Mouse (Mus musculus): ENCODE measurements around the gene Gsk3b. TPM values are rescaled to one million over a fixed set of nuclear protein-coding genes. Genes with fewer than 3 reads are reported as not detected.

Gsk3b gene
- polyA plus RNA-seq, 1 experiment from 2014 or later: 69.5 TPM

- H3K4me3 ChIP-seq: no peak overlapping the region
- no peak overlapping the region for H3K27ac ChIP-seq (replicated peaks)
- no peaks in the 10 kb centered on the region for H3K9me3 ChIP-seq
- no peaks in the 10 kb centered on the region for H3K27me3 ChIP-seq (replicated peaks; ENCODE audit: low read depth, poor library complexity, severe bottlenecking)
- DNase-seq (ENCODE audit: low spot score): no peak
- peaks cover 47% of the 10 kb centered on the region for H3K36me3 ChIP-seq (replicated peaks)
- no peaks in the 10 kb centered on the region for H3K4me1 ChIP-seq
- WGBS: 91% methylated on average over 4 of the region's 4 CpGs
These were observed 148.3 kb downstream of the Gsk3b start for GRCm38 (mm10) chr16:38236936-38237585.

GRCm38 (mm10) chr16:38239729-38240128, 150.9 kb downstream of the Gsk3b start:
- DNase-seq (ENCODE audit: low spot score): no peak
- WGBS: 82% methylated on average over 5 of the region's 5 CpGs
- Histone ChIP-seq H3K9me3 (no peaks in the 10 kb centered on the region), H3K4me1 (no peaks in the 10 kb centered on the region), H3K4me3 (no peak overlapping the region), H3K27ac (replicated peaks) (no peak overlapping the region), H3K36me3 (replicated peaks) (peaks cover 54% of the 10 kb centered on the region), H3K27me3 (replicated peaks; ENCODE audit: low read depth, poor library complexity, severe bottlenecking) (no peaks in the 10 kb centered on the region)

GRCm38 (mm10) chr16:38240167-38240566, 151.4 kb downstream of the Gsk3b start:
- WGBS: 97% methylated on average over 10 of the region's 10 CpGs
- Histone ChIP-seq H3K4me3 (no peak overlapping the region), H3K27me3 (replicated peaks; ENCODE audit: low read depth, poor library complexity, severe bottlenecking) (no peaks in the 10 kb centered on the region), H3K9me3 (no peaks in the 10 kb centered on the region), H3K4me1 (no peaks in the 10 kb centered on the region), H3K36me3 (replicated peaks) (peaks cover 54% of the 10 kb centered on the region), H3K27ac (replicated peaks) (no peak overlapping the region)
- DNase-seq (ENCODE audit: low spot score): no peak

- Histone ChIP-seq H3K9me3 (no peaks in the 10 kb centered on the region), H3K4me3 (no peak overlapping the region), H3K4me1 (peaks cover 17% of the 10 kb centered on the region), H3K27me3 (replicated peaks; ENCODE audit: low read depth, poor library complexity, severe bottlenecking) (no peaks in the 10 kb centered on the region), H3K36me3 (replicated peaks) (peaks cover 39% of the 10 kb centered on the region), H3K27ac (replicated peaks) (no peak overlapping the region)
- no peak for DNase-seq (ENCODE audit: low spot score)
- WGBS: 90% methylated on average over 6 of the region's 6 CpGs
These were observed 155.3 kb downstream of the Gsk3b start for GRCm38 (mm10) chr16:38244111-38244510.

- no peaks in the 10 kb centered on the region for H3K9me3 ChIP-seq
- peaks cover 18% of the 10 kb centered on the region for H3K4me1 ChIP-seq
- no peak for DNase-seq (ENCODE audit: low spot score)
- peaks cover 30% of the 10 kb centered on the region for H3K36me3 ChIP-seq (replicated peaks)
- WGBS: 47% methylated on average over 2 of the region's 2 CpGs
- no peaks in the 10 kb centered on the region for H3K27me3 ChIP-seq (replicated peaks; ENCODE audit: low read depth, poor library complexity, severe bottlenecking)
- no peak overlapping the region for H3K4me3 ChIP-seq
- no peak overlapping the region; the same call in 1 of the 2 replicates for H3K27ac ChIP-seq (replicated peaks)
These were observed 156.6 kb downstream of the Gsk3b start for GRCm38 (mm10) chr16:38245379-38245778.

GRCm38 (mm10) chr16:38245849-38246585, 157.2 kb downstream of the Gsk3b start:
- WGBS: 84% methylated on average over 5 of the region's 5 CpGs
- Histone ChIP-seq H3K4me3 (no peak overlapping the region), H3K27ac (replicated peaks) (no peak overlapping the region), H3K27me3 (replicated peaks; ENCODE audit: low read depth, poor library complexity, severe bottlenecking) (no peaks in the 10 kb centered on the region), H3K4me1 (peaks cover 18% of the 10 kb centered on the region), H3K36me3 (replicated peaks) (peaks cover 24% of the 10 kb centered on the region), H3K9me3 (no peaks in the 10 kb centered on the region)
- DNase-seq (ENCODE audit: low spot score): no peak

- no peaks in the 10 kb centered on the region for H3K27me3 ChIP-seq (replicated peaks; ENCODE audit: low read depth, poor library complexity, severe bottlenecking)
- WGBS: 55% methylated on average over 13 of the region's 13 CpGs
- H3K4me1 ChIP-seq: peaks cover 18% of the 10 kb centered on the region
- no peak overlapping the region for H3K4me3 ChIP-seq
- H3K36me3 ChIP-seq (replicated peaks): peaks cover 3% of the 10 kb centered on the region
- no peaks in the 10 kb centered on the region for H3K9me3 ChIP-seq
- DNase-seq (ENCODE audit: low spot score): peak; percentile 32
- peak overlapping the region; percentile 37; the same call in 1 of the 2 replicates for H3K27ac ChIP-seq (replicated peaks)
These were observed 159.6 kb downstream of the Gsk3b start for GRCm38 (mm10) chr16:38248331-38248961.

- Histone ChIP-seq H3K36me3 (replicated peaks) (no peaks in the 10 kb centered on the region; the same call in 1 of the 2 replicates), H3K9me3 (no peaks in the 10 kb centered on the region), H3K27me3 (replicated peaks; ENCODE audit: low read depth, poor library complexity, severe bottlenecking) (no peaks in the 10 kb centered on the region), H3K4me1 (peaks cover 15% of the 10 kb centered on the region), H3K4me3 (no peak overlapping the region), H3K27ac (replicated peaks) (no peak overlapping the region)
- 90% methylated on average over 6 of the region's 6 CpGs for WGBS
- DNase-seq (ENCODE audit: low spot score): no peak
These were observed 161.7 kb downstream of the Gsk3b start for GRCm38 (mm10) chr16:38250467-38250866.

- no peak overlapping the region for H3K4me3 ChIP-seq
- H3K4me1 ChIP-seq: peaks cover 2% of the 10 kb centered on the region
- no peaks in the 10 kb centered on the region for H3K36me3 ChIP-seq (replicated peaks)
- no peaks in the 10 kb centered on the region for H3K9me3 ChIP-seq
- 82% methylated on average over 14 of the region's 14 CpGs for WGBS
- DNase-seq (ENCODE audit: low spot score): no peak
- no peaks in the 10 kb centered on the region for H3K27me3 ChIP-seq (replicated peaks; ENCODE audit: low read depth, poor library complexity, severe bottlenecking)
- H3K27ac ChIP-seq (replicated peaks): no peak overlapping the region
These were observed 165.2 kb downstream of the Gsk3b start for GRCm38 (mm10) chr16:38254001-38254400.

- Histone ChIP-seq H3K36me3 (replicated peaks) (no peaks in the 10 kb centered on the region), H3K27me3 (replicated peaks; ENCODE audit: low read depth, poor library complexity, severe bottlenecking) (no peaks in the 10 kb centered on the region), H3K4me1 (no peaks in the 10 kb centered on the region), H3K9me3 (no peaks in the 10 kb centered on the region), H3K4me3 (no peak overlapping the region), H3K27ac (replicated peaks) (no peak overlapping the region)
- WGBS: 87% methylated on average over 4 of the region's 4 CpGs
- DNase-seq (ENCODE audit: low spot score): no peak
These were observed 166.3 kb downstream of the Gsk3b start for GRCm38 (mm10) chr16:38255107-38255506.

- 91% methylated on average over 9 of the region's 9 CpGs for WGBS
These were observed 167.1 kb downstream of the Gsk3b start for GRCm38 (mm10) chr16:38255927-38256326.

GRCm38 (mm10) chr16:38271601-38272000, 182.8 kb downstream of the Gsk3b start:
- no peak overlapping the region for H3K4me3 ChIP-seq
- no peaks in the 10 kb centered on the region for H3K36me3 ChIP-seq (replicated peaks)
- no peaks in the 10 kb centered on the region for H3K9me3 ChIP-seq
- DNase-seq (ENCODE audit: low spot score): no peak
- H3K27me3 ChIP-seq (replicated peaks; ENCODE audit: low read depth, poor library complexity, severe bottlenecking): no peaks in the 10 kb centered on the region
- WGBS: 71% methylated on average over 3 of the region's 3 CpGs
- 0 out of 2 replicates have a peak, but pooled peaks cover 3% of the 10 kb centered on the region for H3K4me1 ChIP-seq
- no peak overlapping the region for H3K27ac ChIP-seq (replicated peaks)

More at GRCm38 (mm10) chr16:38255927-38256326, 167.1 kb downstream of the Gsk3b start:
- H3K27ac ChIP-seq (replicated peaks): no peak overlapping the region
- H3K36me3 ChIP-seq (replicated peaks): no peaks in the 10 kb centered on the region
- no peaks in the 10 kb centered on the region for H3K4me1 ChIP-seq
- no peaks in the 10 kb centered on the region for H3K27me3 ChIP-seq (replicated peaks; ENCODE audit: low read depth, poor library complexity, severe bottlenecking)
- no peaks in the 10 kb centered on the region for H3K9me3 ChIP-seq
- H3K4me3 ChIP-seq: no peak overlapping the region
- DNase-seq (ENCODE audit: low spot score): no peak
